Mouse (Mus musculus): ENCODE results near the gene Crtc2.
"Not testable (repeated sequence)": the region's sequence is repeated elsewhere in the genome, so short reads cannot be mapped to it uniquely, and the experiment has no call there.

Crtc2 gene

GRCm38 (mm10) chr3:90242984-90243775 is 10.8 kb upstream of the Crtc2 start, which contains the start of gene Creb3l4:
Gene Creb3l4, minus strand, starts transcription at chr3:90243512.
- peak; percentile 60 for DNase-seq (ENCODE audit: low spot score)

GRCm38 (mm10) chr3:90245406-90245805 is 8.6 kb upstream of the Crtc2 start:
- no peak for DNase-seq (ENCODE audit: low spot score)

- no peak for DNase-seq (ENCODE audit: low spot score)
Measured at GRCm38 (mm10) chr3:90247630-90247959, 6.4 kb upstream of the Crtc2 start.

- DNase-seq (ENCODE audit: low spot score): peak; percentile 93
Measured at GRCm38 (mm10) chr3:90247960-90248745, 5.8 kb upstream of the Crtc2 start, which contains the start of gene Slc39a1. Gene Slc39a1, plus strand, starts transcription at chr3:90248172.

GRCm38 (mm10) chr3:90248746-90249100 is 5.2 kb upstream of the Crtc2 start:
- DNase-seq (ENCODE audit: low spot score): no peak

- DNase-seq (ENCODE audit: low spot score): no peak
Measured at GRCm38 (mm10) chr3:90250791-90251190, 3.2 kb upstream of the Crtc2 start.

- DNase-seq (ENCODE audit: low spot score): not testable (repeated sequence)
Measured at GRCm38 (mm10) chr3:90251731-90252226, 2.2 kb upstream of the Crtc2 start.

- DNase-seq (ENCODE audit: low spot score): not testable (repeated sequence)
Measured at GRCm38 (mm10) chr3:90252659-90253058, 1.3 kb upstream of the Crtc2 start.

GRCm38 (mm10) chr3:90253174-90253573 is 789 bp upstream of the Crtc2 start:
- not testable (repeated sequence) for DNase-seq (ENCODE audit: low spot score)

GRCm38 (mm10) chr3:90254419-90255193 is 643 bp downstream of the Crtc2 start:
- no peak for DNase-seq (ENCODE audit: low spot score)

GRCm38 (mm10) chr3:90255194-90255565 is 1.2 kb downstream of the Crtc2 start:
- DNase-seq (ENCODE audit: low spot score): no peak

- DNase-seq (ENCODE audit: low spot score): no peak
Measured at GRCm38 (mm10) chr3:90255784-90256353, 1.9 kb downstream of the Crtc2 start.

- no peak for DNase-seq (ENCODE audit: low spot score)
Measured at GRCm38 (mm10) chr3:90256731-90257530, 3.0 kb downstream of the Crtc2 start.

- DNase-seq (ENCODE audit: low spot score): no peak
Measured at GRCm38 (mm10) chr3:90258521-90258920, 4.6 kb downstream of the Crtc2 start.

GRCm38 (mm10) chr3:90263121-90263771 is 9.3 kb downstream of the Crtc2 start:
- DNase-seq (ENCODE audit: low spot score): no peak

GRCm38 (mm10) chr3:90264687-90265033 is 10.7 kb downstream of the Crtc2 start:
- DNase-seq (ENCODE audit: low spot score): no peak

- peak; percentile 78 for DNase-seq (ENCODE audit: low spot score)
Measured at GRCm38 (mm10) chr3:90265034-90265931, 11.3 kb downstream of the Crtc2 start, which contains the start of gene Dennd4b. Gene Dennd4b, plus strand, starts transcription at chr3:90265185.

GRCm38 (mm10) chr3:90265932-90266741 is 12.2 kb downstream of the Crtc2 start:
- no peak for DNase-seq (ENCODE audit: low spot score)

Data from ovary, adult 18-20 months (tissue).